Mouse (Mus musculus): Measurements from ENCODE around the gene Olfr221.

- no peak for TF ChIP-seq POLR2A (IDR thresholded peaks at IDR 0.05; ENCODE audit: borderline replicate concordance, extremely low read depth, low read depth, low read length)
- TF ChIP-seq CTCF (IDR thresholded peaks at IDR 0.05; ENCODE audit: insufficient read depth, low read length), result peak; percentile 45
Observed at GRCm38 (mm10) chr14:52044901-52045678, 2.8 kb upstream of the Olfr221 start.

Measured in lung, adult 2 months (tissue).